ENCODE assay signal across 8 mouse cellular contexts in genomic region chr13:39923113-39923512, GRCm38 (mm10).
DNase-seq lines count a peak whose midpoint lies in the region; ATAC-seq and TF ChIP-seq lines count a peak whose summit lies in the region.

No protein-coding gene starts in this region.

- peak; percentile 77 for ATAC-seq in forebrain, postnatal 0 days
- no peak for ATAC-seq in forebrain, embryonic 11.5 days (replicated peaks; ENCODE audit: low FRiP score)

- no peak overlapping the region for H3K9ac ChIP-seq in forebrain, postnatal 0 days
- no peak overlapping the region for H3K9ac ChIP-seq in forebrain, embryonic 11.5 days (ENCODE audit: low read length)

- WGBS in forebrain, postnatal 0 days, result 49% methylated on average over 9 of the region's 9 CpGs
- 90% methylated on average over 9 of the region's 9 CpGs for WGBS in forebrain, embryonic 11.5 days

- no peaks in the 10 kb centered on the region for H3K36me3 ChIP-seq in forebrain, postnatal 0 days (ENCODE audit: insufficient read depth)
- no peaks in the 10 kb centered on the region for H3K36me3 ChIP-seq in forebrain, embryonic 11.5 days (ENCODE audit: control insufficient read depth, insufficient read depth, low read length)

- no peak overlapping the region for H3K27ac ChIP-seq in forebrain, postnatal 0 days (ENCODE audit: low read depth, low read length)
- no peak overlapping the region for H3K27ac ChIP-seq in forebrain, embryonic 11.5 days (ENCODE audit: low read depth, low read length)

- no peaks in the 10 kb centered on the region for H3K4me1 ChIP-seq in forebrain, postnatal 0 days (ENCODE audit: insufficient read depth)
- H3K4me1 ChIP-seq in forebrain, embryonic 11.5 days (replicated peaks; ENCODE audit: control insufficient read depth, insufficient read depth, low read length), result no peaks in the 10 kb centered on the region

- H3K4me2 ChIP-seq in forebrain, postnatal 0 days (ENCODE audit: low read depth), result no peak overlapping the region; the same call in 1 of the 2 replicates
- no peak overlapping the region for H3K4me2 ChIP-seq in forebrain, embryonic 11.5 days (ENCODE audit: low read depth, low read length, severe bottlenecking)

- no peak overlapping the region for H3K4me3 ChIP-seq in forebrain, postnatal 0 days (ENCODE audit: low read depth, low read length)
- H3K4me3 ChIP-seq in forebrain, embryonic 11.5 days (ENCODE audit: low read depth, low read length), result no peak overlapping the region

- no peaks in the 10 kb centered on the region for H3K27me3 ChIP-seq in forebrain, postnatal 0 days (ENCODE audit: insufficient read depth, low read length)
- no peaks in the 10 kb centered on the region for H3K27me3 ChIP-seq in forebrain, embryonic 11.5 days (ENCODE audit: control insufficient read depth, insufficient read depth, low read length)

- DNase-seq in forebrain, postnatal 0 days, result peak; percentile 47
- DNase-seq in forebrain, embryonic 11.5 days (ENCODE audit: low spot score), result no peak
- peak; percentile 13 for DNase-seq in retina, postnatal 1 day
- no peak for DNase-seq in retina, embryonic 14.5 days (ENCODE audit: low spot score)
- DNase-seq in kidney, postnatal 36 days, result peak; percentile 1 to 6
- peak; percentile 25 for DNase-seq in right cerebral cortex, postnatal 14 days
- no peak for DNase-seq in cerebellum, adult 9-11 months
- DNase-seq in liver, result no peak

- H3K9me3 ChIP-seq in forebrain, postnatal 0 days (ENCODE audit: low read length), result no peaks in the 10 kb centered on the region
- H3K9me3 ChIP-seq in forebrain, embryonic 11.5 days (ENCODE audit: control insufficient read depth, low read length), result no peaks in the 10 kb centered on the region

- TF ChIP-seq CTCF in forebrain, postnatal 0 days (IDR thresholded peaks at IDR 0.05; ENCODE audit: low read depth), result no peak

Comparison
In these comparisons a context has a peak if more than half of its experiments do, and no peak if none do; other contexts are left out.
1. DNase-seq: peak in forebrain, postnatal 0 days (single experiment), retina, postnatal 1 day (single experiment), kidney, postnatal 36 days (2 of 2) and right cerebral cortex, postnatal 14 days (single experiment); none in forebrain, embryonic 11.5 days (single experiment), retina, embryonic 14.5 days (single experiment), cerebellum, adult 9-11 months (single experiment) and liver (single experiment).